Mouse (Mus musculus) lung, postnatal 0 days (tissue): ENCODE results near the gene Ran.

ENCODE experiments used
- CTCF ChIP-seq: IDR thresholded peaks from 2 replicates; pipeline ENCODE4 v1.5.1; 2016; ENCODE audit warnings: antibody characterized with exemption, mild to moderate bottlenecking
- EP300 ChIP-seq: IDR thresholded peaks from 2 replicates; pipeline ENCODE4 v1.6.1; 2016; ENCODE audit warnings: antibody characterized with exemption, mild to moderate bottlenecking, control low read depth

- TF ChIP-seq CTCF, result no peak
- no peak for TF ChIP-seq EP300
Observed at GRCm38 (mm10) chr5:129073404-129073803, 53.5 kb downstream of the Ran start.
